Mouse (Mus musculus) lung, adult 2 months (tissue): Measurements from ENCODE around the gene Ascc1. TPM values are rescaled to one million over a fixed set of nuclear protein-coding genes. Genes with fewer than 3 reads are reported as not detected.
A peak's percentile ranks its signal among the peaks of the same experiment; 100 is the strongest.

Source experiments
- DNase-seq: peaks from one replicate; pipeline ENCODE4 v3.0.0; 2022
- H3K4me1 ChIP-seq: fragments of 200-500 bp; 2 replicates; pipeline ENCODE4 v1.6.1; 2011; ENCODE audit warnings: low read length; ENCODE audit not compliant: control insufficient read depth, insufficient read depth
- H3K4me3 ChIP-seq: fragments of 200-500 bp; replicated peaks from 2 replicates; pipeline ENCODE3; 2011; ENCODE audit warnings: low read depth, mild to moderate bottlenecking, control low read depth, low read length; ENCODE audit errors: extremely low read depth
- CTCF ChIP-seq: fragments of 200-500 bp; IDR thresholded peaks from 2 replicates; pipeline ENCODE4 v1.5.1; 2011; ENCODE audit warnings: mild to moderate bottlenecking, low read length, control low read depth; ENCODE audit not compliant: insufficient read depth
- POLR2A ChIP-seq: fragments of 200-500 bp; IDR thresholded peaks from 2 replicates; pipeline ENCODE4 v1.6.1; 2011; ENCODE audit warnings: low read depth, mild to moderate bottlenecking, control low read depth, low read length, borderline replicate concordance; ENCODE audit errors: extremely low read depth
- WGBS: fragments of 180-500 bp; shearing (Covaris S2); methylation state at CpG from one replicate; pipeline ENCODE4 v1.1.7; 2018; 5-methylcytosine and 5-hydroxymethylcytosine counted together
- polyA plus RNA-seq: library from polyadenylated mRNA; depleted of rRNA; stranded (reverse); fragments of >200 nt; gene quantifications from 2 replicates; pipeline ENCODE4 v1.2.3, GENCODE M21; 2012; rRNA removed

Gene Ascc1
- 21.1 and 29.5 TPM in 2 replicates for polyA plus RNA-seq

DNA sequence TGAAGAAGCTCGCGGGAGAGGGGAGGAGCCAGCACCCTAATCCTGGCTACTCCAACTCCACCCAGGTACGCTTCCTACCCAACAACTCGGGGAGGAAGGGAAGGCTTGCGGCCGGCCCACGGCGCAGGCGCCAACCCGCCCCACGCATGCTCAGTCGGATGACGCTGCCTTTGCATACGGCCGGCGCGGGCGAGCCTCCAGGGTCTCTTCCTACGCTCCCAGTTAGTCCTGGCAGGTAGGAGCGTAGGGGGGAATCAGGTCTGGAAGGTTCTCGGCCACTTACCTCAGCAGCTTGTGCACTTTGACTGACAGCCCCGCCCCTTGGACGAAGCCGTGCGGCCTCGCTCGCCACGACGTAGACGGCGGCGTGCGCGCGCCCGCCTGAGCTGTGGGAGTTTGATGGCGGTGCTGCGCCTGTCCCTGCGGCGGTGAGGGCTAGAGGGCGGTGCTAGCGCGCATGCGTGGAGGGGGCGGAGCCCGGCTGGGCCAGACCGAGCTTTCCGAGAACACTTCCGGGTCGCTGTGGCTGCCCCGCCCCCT lies at the start of gene Ascc1, which contains the start of gene Anapc16:
Gene Ascc1, plus strand, starts transcription at position 133 of the 540 bp plus-strand sequence.
Gene Anapc16, minus strand, starts transcription at position 463 of the 540 bp plus-strand sequence.
- TF ChIP-seq CTCF = no peak
- TF ChIP-seq POLR2A = peak; percentile 86
- Histone ChIP-seq H3K4me3 (peak within 1 kb of the TSS; percentile 95), H3K4me1 (peaks cover 2% of the 10 kb centered on the region)
- 1% methylated on average over 51 of the region's 51 CpGs for WGBS
- DNase-seq = peak; percentile 96

DNA sequence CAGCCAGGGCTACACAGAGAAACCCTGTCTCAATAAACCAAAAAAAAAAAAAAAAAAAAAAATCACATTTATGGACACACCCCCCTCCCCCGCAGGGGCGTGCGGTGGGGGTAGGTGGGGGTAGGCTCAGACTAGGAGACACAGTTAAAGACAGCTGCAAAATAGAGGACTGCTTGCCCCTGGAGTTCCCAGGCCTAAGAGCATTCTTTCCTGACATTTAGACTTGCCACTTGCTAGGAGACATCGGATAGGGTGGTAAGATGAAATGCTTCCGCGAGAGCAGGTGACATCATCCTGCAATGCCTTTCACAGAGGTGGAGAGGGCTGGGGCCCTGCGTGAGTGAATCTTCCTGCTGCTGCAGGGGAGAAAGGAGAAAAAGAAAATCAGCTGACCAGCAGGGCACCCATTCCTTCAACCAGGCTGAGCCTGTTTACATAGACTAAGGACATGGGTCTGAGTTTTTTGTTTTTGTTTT lies 49.0 kb upstream of the Ascc1 start:
- H3K4me3 ChIP-seq = no peak overlapping the region
- H3K4me1 ChIP-seq = peaks cover 7% of the 10 kb centered on the region
- TF ChIP-seq POLR2A (no peak), CTCF (no peak)
- no peak for DNase-seq
- 50% methylated on average over 7 of the region's 7 CpGs for WGBS

DNA sequence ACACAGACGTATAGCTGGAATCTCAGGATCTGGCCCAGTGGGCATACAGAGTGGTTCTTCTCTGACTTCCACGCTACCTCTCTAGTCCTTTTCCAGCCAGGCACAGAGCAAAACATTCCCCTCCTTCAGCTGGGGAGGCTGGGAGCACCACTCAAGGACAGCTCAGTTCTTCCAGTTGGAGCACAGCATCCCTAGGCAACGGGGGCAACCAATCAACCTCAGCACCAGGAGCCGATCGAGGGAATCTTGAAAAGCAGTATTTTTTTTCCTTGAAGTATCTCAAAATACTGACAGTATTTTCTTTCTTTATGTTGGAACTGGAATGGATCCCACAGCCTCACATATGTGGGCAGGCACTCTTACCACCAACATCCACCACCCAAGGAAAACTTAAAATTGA lies 45.9 kb upstream of the Ascc1 start:
- Histone ChIP-seq H3K4me3 (no peak overlapping the region), H3K4me1 (peaks cover 3% of the 10 kb centered on the region; the same call in 1 of the 2 replicates)
- TF ChIP-seq CTCF = no peak
- DNase-seq = no peak
- WGBS = 75% methylated on average over 5 of the region's 5 CpGs

GRCm38 (mm10) chr10:59957171-59958149 lies 45.1 kb upstream of the Ascc1 start:
- no peak for TF ChIP-seq CTCF
- TF ChIP-seq POLR2A = no peak
- Histone ChIP-seq H3K4me1 (peaks cover 3% of the 10 kb centered on the region; the same call in 1 of the 2 replicates), H3K4me3 (no peak overlapping the region)
- no peak for DNase-seq
- 50% methylated on average over 25 of the region's 25 CpGs for WGBS

GRCm38 (mm10) chr10:59958458-59958857 lies 44.1 kb upstream of the Ascc1 start:
- DNase-seq = no peak
- 67% methylated on average over 5 of the region's 5 CpGs for WGBS
- Histone ChIP-seq H3K4me1 (no peaks in the 10 kb centered on the region), H3K4me3 (no peak overlapping the region)
- no peak for TF ChIP-seq CTCF
- no peak for TF ChIP-seq POLR2A

GRCm38 (mm10) chr10:59959517-59959916 lies 43.1 kb upstream of the Ascc1 start:
- Histone ChIP-seq H3K4me3 (no peak overlapping the region), H3K4me1 (no peaks in the 10 kb centered on the region)
- no peak for TF ChIP-seq POLR2A
- no peak for TF ChIP-seq CTCF
- DNase-seq = no peak
- WGBS = 76% methylated on average over 12 of the region's 12 CpGs

GRCm38 (mm10) chr10:59963609-59964008 lies 39.0 kb upstream of the Ascc1 start:
- TF ChIP-seq POLR2A (no peak), CTCF (no peak)
- no peak overlapping the region for H3K4me3 ChIP-seq
- WGBS = 95% methylated on average over 2 of the region's 2 CpGs
- DNase-seq = no peak
- no peaks in the 10 kb centered on the region for H3K4me1 ChIP-seq

GRCm38 (mm10) chr10:59964504-59965361 lies 37.9 kb upstream of the Ascc1 start:
- no peak for DNase-seq
- no peak for TF ChIP-seq POLR2A
- no peak for TF ChIP-seq CTCF

DNA sequence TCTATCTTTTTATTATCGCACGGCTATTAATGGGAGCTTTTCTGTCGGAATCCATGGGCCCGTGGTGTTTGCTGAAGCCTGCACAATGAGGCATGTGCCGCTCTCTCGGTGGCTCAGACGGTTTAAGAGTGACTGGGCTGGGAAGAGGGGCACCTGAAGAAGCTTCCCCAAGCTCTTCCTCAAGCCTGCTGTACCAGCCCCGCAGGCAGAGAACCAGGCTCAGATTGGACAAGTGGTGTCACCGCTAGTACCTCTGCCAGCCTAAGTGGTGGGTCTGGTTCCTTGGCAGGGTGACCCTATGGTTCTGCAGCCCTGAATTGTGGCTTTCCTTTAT lies 37.3 kb upstream of the Ascc1 start:
- no peak for TF ChIP-seq CTCF
- no peak for TF ChIP-seq POLR2A
- no peak for DNase-seq
- 64% methylated on average over 9 of the region's 9 CpGs for whole genome bisulfite sequencing
- no peak overlapping the region for H3K4me3 ChIP-seq
- peaks cover 4% of the 10 kb centered on the region; the same call in 1 of the 2 replicates for H3K4me1 ChIP-seq

More at GRCm38 (mm10) chr10:59964504-59965361, 37.9 kb upstream of the Ascc1 start:
- 0 out of 2 replicates have a peak, but pooled peaks cover 3% of the 10 kb centered on the region for H3K4me1 ChIP-seq
- 19% methylated on average over 20 of the region's 23 CpGs for WGBS
- H3K4me3 ChIP-seq = no peak overlapping the region
